Mouse (Mus musculus) embryonic fibroblast, embryonic 13.5 days (primary cell): ENCODE measurements around the gene Efr3b.

ENCODE experiments used
- CTCF ChIP-seq: IDR thresholded peaks from 2 replicates; pipeline ENCODE4 v1.5.1; 2011; ENCODE audit warnings: mild to moderate bottlenecking, control low read depth, low read length, moderate library complexity, borderline replicate concordance; ENCODE audit not compliant: insufficient read depth
- POLR2A ChIP-seq: IDR thresholded peaks from 2 replicates; pipeline ENCODE4 v1.6.1; 2011; ENCODE audit warnings: low read depth, mild to moderate bottlenecking, control low read depth, low read length, moderate library complexity

GRCm38 (mm10) chr12:4053643-4054042, 14.9 kb upstream of the Efr3b start:
- TF ChIP-seq POLR2A (no peak), CTCF (no peak)
